Mouse (Mus musculus) hindbrain, embryonic 14.5 days (tissue): ENCODE results near the gene Hdac4. TPM values are rescaled to one million over a fixed set of nuclear protein-coding genes. Genes with fewer than 3 reads are reported as not detected.

Experiments used
- ATAC-seq: fragments of 200-750 bp; cut with Nextera tagmentation; 2 replicates; pipeline ENCODE4 v1.8.0; 2017; ENCODE audit warnings: moderate number of reproducible peaks, mild to moderate bottlenecking, moderate TSS enrichment, moderate library complexity; ENCODE audit not compliant: low FRiP score
- DNase-seq: peaks from one replicate; pipeline ENCODE4 v3.0.0-alpha.2; 2015; ENCODE audit warnings: low spot score
- H3K27ac ChIP-seq: fragments of 300-500 bp; sonication (generic); 2 replicates; pipeline ENCODE4 v1.5.1; 2014; ENCODE audit warnings: mild to moderate bottlenecking, moderate library complexity
- H3K27me3 ChIP-seq: fragments of 300-500 bp; sonication (generic); 2 replicates; pipeline ENCODE4 v1.6.1; 2014; ENCODE audit warnings: mild to moderate bottlenecking, low read length, mixed read lengths; ENCODE audit not compliant: control insufficient read depth, insufficient read depth
- H3K36me3 ChIP-seq: fragments of 300-500 bp; sonication (generic); replicated peaks from 2 replicates; pipeline ENCODE4 v1.6.1; 2014; ENCODE audit not compliant: control insufficient read depth, insufficient read depth
- H3K4me1 ChIP-seq: fragments of 300-500 bp; sonication (generic); replicated peaks from 2 replicates; pipeline ENCODE4 v1.6.1; 2014; ENCODE audit warnings: antibody characterized with exemption, low read length, mixed read lengths; ENCODE audit not compliant: control insufficient read depth, insufficient read depth
- H3K4me2 ChIP-seq: fragments of 300-500 bp; sonication (generic); replicated peaks from 2 replicates; pipeline ENCODE4 v1.6.1; 2014; ENCODE audit warnings: mild to moderate bottlenecking, moderate library complexity
- H3K4me3 ChIP-seq: fragments of 300-500 bp; sonication (generic); replicated peaks from 2 replicates; pipeline ENCODE4 v1.5.1; 2014; ENCODE audit warnings: mild to moderate bottlenecking, low read length
- H3K9ac ChIP-seq: fragments of 300-500 bp; sonication (generic); 2 replicates; pipeline ENCODE4 v1.6.1; 2014
- H3K9me3 ChIP-seq: fragments of 300-500 bp; sonication (generic); 2 replicates; pipeline ENCODE4 v1.6.1; 2016; ENCODE audit warnings: low read length; ENCODE audit not compliant: control insufficient read depth
- WGBS: fragments of 180-500 bp; shearing (Covaris S2); extraction: QIAGEN DNeasy Blood & Tissue Kit; methylation state at CpG from one replicate; pipeline ENCODE4 v1.1.7; 2014; 5-methylcytosine and 5-hydroxymethylcytosine counted together
- polyA plus RNA-seq: library from polyadenylated mRNA; unstranded; fragments of >200 nt; fragmentation: Nextera tagmentation; extraction: Ambion mirVana; gene quantifications from 2 replicates; pipeline ENCODE4 v1.2.1, GENCODE M21; 2014

Gene Hdac4
- polyA plus RNA-seq, 1 experiment from 2014 or later: 27.5 TPM

- ATAC-seq: no peak
- no peak overlapping the region for H3K4me2 ChIP-seq
- H3K27me3 ChIP-seq: no peaks in the 10 kb centered on the region
- H3K9ac ChIP-seq: no peak overlapping the region
- H3K36me3 ChIP-seq: no peaks in the 10 kb centered on the region
- H3K27ac ChIP-seq: no peak overlapping the region
- WGBS: 86% methylated on average over 5 of the region's 5 CpGs
- no peaks in the 10 kb centered on the region for H3K9me3 ChIP-seq
- DNase-seq: no peak
- no peak overlapping the region for H3K4me3 ChIP-seq
- peaks cover 23% of the 10 kb centered on the region for H3K4me1 ChIP-seq
These were observed 131.2 kb downstream of the Hdac4 start for GRCm38 (mm10) chr1:92064307-92064706.

- no peak overlapping the region for H3K27ac ChIP-seq
- H3K4me1 ChIP-seq: peaks cover 23% of the 10 kb centered on the region
- DNase-seq (no peak), ATAC-seq (no peak)
- no peak overlapping the region for H3K4me2 ChIP-seq
- WGBS: 95% methylated on average over 3 of the region's 3 CpGs
- H3K9me3 ChIP-seq: no peaks in the 10 kb centered on the region
- no peaks in the 10 kb centered on the region for H3K27me3 ChIP-seq
- no peak overlapping the region for H3K9ac ChIP-seq
- H3K36me3 ChIP-seq: no peaks in the 10 kb centered on the region
- H3K4me3 ChIP-seq: no peak overlapping the region
These were observed 132.2 kb downstream of the Hdac4 start for GRCm38 (mm10) chr1:92063271-92063670.

- H3K4me2 ChIP-seq: peak overlapping the region; percentile 9
These were observed 134.1 kb downstream of the Hdac4 start for GRCm38 (mm10) chr1:92061198-92062073.

GRCm38 (mm10) chr1:92060532-92061064, 134.9 kb downstream of the Hdac4 start:
- Histone ChIP-seq H3K9ac (no peak overlapping the region), H3K9me3 (no peaks in the 10 kb centered on the region), H3K4me1 (peaks cover 23% of the 10 kb centered on the region), H3K27ac (0 out of 2 replicates have a peak overlapping the region, but pooled peaks have one; percentile 75), H3K4me3 (no peak overlapping the region), H3K27me3 (no peaks in the 10 kb centered on the region), H3K4me2 (no peak overlapping the region), H3K36me3 (no peaks in the 10 kb centered on the region)
- WGBS: 59% methylated on average over 4 of the region's 4 CpGs
- no peak for DNase-seq
- no peak for ATAC-seq

More at GRCm38 (mm10) chr1:92061198-92062073, 134.1 kb downstream of the Hdac4 start:
- Histone ChIP-seq H3K9me3 (no peaks in the 10 kb centered on the region), H3K36me3 (no peaks in the 10 kb centered on the region), H3K4me1 (peaks cover 23% of the 10 kb centered on the region), H3K9ac (no peak overlapping the region), H3K27me3 (no peaks in the 10 kb centered on the region), H3K4me3 (no peak overlapping the region), H3K27ac (peak overlapping the region; percentile 75)
- ATAC-seq (peak; percentile 82; the same call in 1 of the 2 replicates), DNase-seq (no peak)
- WGBS: 20% methylated on average over 8 of the region's 8 CpGs

GRCm38 (mm10) chr1:92059571-92059970, 135.9 kb downstream of the Hdac4 start:
- WGBS: 92% methylated on average over 1 of the region's 1 CpGs
- ATAC-seq: no peak
- H3K4me1 ChIP-seq: peaks cover 23% of the 10 kb centered on the region

GRCm38 (mm10) chr1:92058731-92059425, 136.6 kb downstream of the Hdac4 start:
- 83% methylated on average over 5 of the region's 5 CpGs for WGBS
- ATAC-seq: no peak
- no peaks in the 10 kb centered on the region for H3K36me3 ChIP-seq
- DNase-seq: no peak
- H3K27me3 ChIP-seq: no peaks in the 10 kb centered on the region
- H3K27ac ChIP-seq: no peak overlapping the region
- H3K4me2 ChIP-seq: no peak overlapping the region
- H3K9me3 ChIP-seq: no peaks in the 10 kb centered on the region
- peaks cover 23% of the 10 kb centered on the region for H3K4me1 ChIP-seq
- no peak overlapping the region for H3K9ac ChIP-seq
- no peak overlapping the region for H3K4me3 ChIP-seq

More at GRCm38 (mm10) chr1:92059571-92059970, 135.9 kb downstream of the Hdac4 start:
- Histone ChIP-seq H3K9me3 (no peaks in the 10 kb centered on the region), H3K27ac (no peak overlapping the region), H3K27me3 (no peaks in the 10 kb centered on the region), H3K4me2 (no peak overlapping the region), H3K36me3 (no peaks in the 10 kb centered on the region), H3K9ac (no peak overlapping the region), H3K4me3 (no peak overlapping the region)
- no peak for DNase-seq

GRCm38 (mm10) chr1:92057068-92057467, 138.4 kb downstream of the Hdac4 start:
- H3K4me3 ChIP-seq: no peak overlapping the region
- H3K4me2 ChIP-seq: no peak overlapping the region
- H3K27me3 ChIP-seq: no peaks in the 10 kb centered on the region
- H3K27ac ChIP-seq: no peak overlapping the region
- DNase-seq: no peak
- H3K9me3 ChIP-seq: no peaks in the 10 kb centered on the region
- no peak for ATAC-seq
- no peaks in the 10 kb centered on the region for H3K36me3 ChIP-seq
- peaks cover 15% of the 10 kb centered on the region for H3K4me1 ChIP-seq
- 83% methylated on average over 3 of the region's 3 CpGs for WGBS
- H3K9ac ChIP-seq: no peak overlapping the region

GRCm38 (mm10) chr1:92055149-92055548, 140.3 kb downstream of the Hdac4 start:
- Histone ChIP-seq H3K9me3 (no peaks in the 10 kb centered on the region), H3K4me3 (no peak overlapping the region), H3K4me2 (no peak overlapping the region), H3K27me3 (no peaks in the 10 kb centered on the region), H3K4me1 (peaks cover 13% of the 10 kb centered on the region; the same call in 1 of the 2 replicates), H3K9ac (no peak overlapping the region), H3K27ac (no peak overlapping the region), H3K36me3 (no peaks in the 10 kb centered on the region)
- no peak for DNase-seq
- WGBS: 68% methylated on average over 2 of the region's 2 CpGs
- ATAC-seq: no peak

GRCm38 (mm10) chr1:92052190-92052589, 143.3 kb downstream of the Hdac4 start:
- Histone ChIP-seq H3K27ac (no peak overlapping the region), H3K9ac (no peak overlapping the region), H3K27me3 (no peaks in the 10 kb centered on the region), H3K4me2 (no peak overlapping the region), H3K4me3 (no peak overlapping the region), H3K4me1 (peaks cover 13% of the 10 kb centered on the region; the same call in 1 of the 2 replicates), H3K9me3 (no peaks in the 10 kb centered on the region), H3K36me3 (no peaks in the 10 kb centered on the region)
- WGBS: 85% methylated on average over 4 of the region's 4 CpGs
- DNase-seq: no peak
- no peak for ATAC-seq
